Mouse (Mus musculus): ENCODE data around the gene Nusap1. TPM values are rescaled to one million over a fixed set of nuclear protein-coding genes. Genes with fewer than 3 reads are reported as not detected.

Nusap1 gene
- polyA plus RNA-seq (2014; fragmentation: Nextera tagmentation; extraction: Ambion mirVana): 76.5 and 88.3 TPM in 2 replicates

GRCm38 (mm10) chr2:119618199-119618982, at the start of gene Nusap1, which contains the start of gene Oip5:
Gene Nusap1, plus strand, starts transcription at chr2:119618298.
Gene Oip5, minus strand, starts transcription at chr2:119618469.
- Histone ChIP-seq H3K27me3 (replicated peaks; ENCODE audit: control insufficient read depth, insufficient read depth, low read length) (no peaks in the 10 kb centered on the region), H3K36me3 (ENCODE audit: control insufficient read depth, insufficient read depth, low read length) (0 out of 2 replicates have a peak, but pooled peaks cover 4% of the 10 kb centered on the region), H3K9me3 (ENCODE audit: control insufficient read depth, low read length) (no peaks in the 10 kb centered on the region), H3K9ac (ENCODE audit: low read depth, low read length) (peak within 1 kb of the TSS; percentile 93), H3K4me1 (replicated peaks; ENCODE audit: control insufficient read depth, insufficient read depth, low read length) (peaks cover 11% of the 10 kb centered on the region), H3K4me2 (peak within 1 kb of the TSS; percentile 75), H3K27ac (ENCODE audit: low read depth, low read length) (peak within 1 kb of the TSS; percentile 79), H3K4me3 (ENCODE audit: low read depth, low read length) (peak within 1 kb of the TSS; percentile 88)
- under 1% methylated on average over 55 of the region's 55 CpGs for WGBS
- DNase-seq (ENCODE audit: low spot score): peak; percentile 89
- ATAC-seq (replicated peaks; ENCODE audit: low FRiP score): peak; percentile 98

- no peaks in the 10 kb centered on the region for H3K27me3 ChIP-seq (replicated peaks; ENCODE audit: control insufficient read depth, insufficient read depth, low read length)
- DNase-seq (ENCODE audit: low spot score): no peak
Measured at GRCm38 (mm10) chr2:119572471-119572870, 45.6 kb upstream of the Nusap1 start.

GRCm38 (mm10) chr2:119581571-119581970, 36.5 kb upstream of the Nusap1 start:
- Histone ChIP-seq H3K9ac (ENCODE audit: low read depth, low read length) (no peak overlapping the region), H3K4me2 (no peak overlapping the region), H3K27me3 (replicated peaks; ENCODE audit: control insufficient read depth, insufficient read depth, low read length) (no peaks in the 10 kb centered on the region), H3K27ac (ENCODE audit: low read depth, low read length) (no peak overlapping the region), H3K4me3 (ENCODE audit: low read depth, low read length) (no peak overlapping the region), H3K9me3 (ENCODE audit: control insufficient read depth, low read length) (no peaks in the 10 kb centered on the region), H3K4me1 (replicated peaks; ENCODE audit: control insufficient read depth, insufficient read depth, low read length) (0 out of 2 replicates have a peak, but pooled peaks cover 2% of the 10 kb centered on the region), H3K36me3 (ENCODE audit: control insufficient read depth, insufficient read depth, low read length) (no peaks in the 10 kb centered on the region)
- WGBS: 83% methylated on average over 3 of the region's 3 CpGs
- DNase-seq (ENCODE audit: low spot score): no peak
- ATAC-seq (replicated peaks; ENCODE audit: low FRiP score): no peak

More at GRCm38 (mm10) chr2:119572471-119572870, 45.6 kb upstream of the Nusap1 start:
- Histone ChIP-seq H3K4me3 (ENCODE audit: low read depth, low read length) (no peak overlapping the region), H3K27ac (ENCODE audit: low read depth, low read length) (no peak overlapping the region), H3K36me3 (ENCODE audit: control insufficient read depth, insufficient read depth, low read length) (no peaks in the 10 kb centered on the region; the same call in 1 of the 2 replicates), H3K9ac (ENCODE audit: low read depth, low read length) (no peak overlapping the region), H3K9me3 (ENCODE audit: control insufficient read depth, low read length) (no peaks in the 10 kb centered on the region), H3K4me2 (no peak overlapping the region), H3K4me1 (replicated peaks; ENCODE audit: control insufficient read depth, insufficient read depth, low read length) (no peaks in the 10 kb centered on the region)
- WGBS: 84% methylated on average over 1 of the region's 1 CpGs
- ATAC-seq (replicated peaks; ENCODE audit: low FRiP score): no peak

- ATAC-seq (replicated peaks; ENCODE audit: low FRiP score): no peak
- Histone ChIP-seq H3K4me2 (no peak overlapping the region), H3K9ac (ENCODE audit: low read depth, low read length) (no peak overlapping the region), H3K9me3 (ENCODE audit: control insufficient read depth, low read length) (no peaks in the 10 kb centered on the region), H3K4me3 (ENCODE audit: low read depth, low read length) (no peak overlapping the region), H3K27me3 (replicated peaks; ENCODE audit: control insufficient read depth, insufficient read depth, low read length) (no peaks in the 10 kb centered on the region), H3K4me1 (replicated peaks; ENCODE audit: control insufficient read depth, insufficient read depth, low read length) (0 out of 2 replicates have a peak, but pooled peaks cover 2% of the 10 kb centered on the region), H3K36me3 (ENCODE audit: control insufficient read depth, insufficient read depth, low read length) (no peaks in the 10 kb centered on the region; the same call in 1 of the 2 replicates), H3K27ac (ENCODE audit: low read depth, low read length) (no peak overlapping the region)
- no peak for DNase-seq (ENCODE audit: low spot score)
- 40% methylated on average over 2 of the region's 2 CpGs for WGBS
Measured at GRCm38 (mm10) chr2:119583439-119583838, 34.7 kb upstream of the Nusap1 start.

- H3K4me1 ChIP-seq (replicated peaks; ENCODE audit: control insufficient read depth, insufficient read depth, low read length): 0 out of 2 replicates have a peak, but pooled peaks cover 2% of the 10 kb centered on the region
- no peaks in the 10 kb centered on the region for H3K27me3 ChIP-seq (replicated peaks; ENCODE audit: control insufficient read depth, insufficient read depth, low read length)
- 65% methylated on average over 8 of the region's 8 CpGs for WGBS
- DNase-seq (ENCODE audit: low spot score): no peak
- no peak overlapping the region for H3K9ac ChIP-seq (ENCODE audit: low read depth, low read length)
- H3K9me3 ChIP-seq (ENCODE audit: control insufficient read depth, low read length): no peaks in the 10 kb centered on the region
- no peak overlapping the region for H3K27ac ChIP-seq (ENCODE audit: low read depth, low read length)
- H3K4me2 ChIP-seq: no peak overlapping the region
- H3K4me3 ChIP-seq (ENCODE audit: low read depth, low read length): no peak overlapping the region
- no peaks in the 10 kb centered on the region; the same call in 1 of the 2 replicates for H3K36me3 ChIP-seq (ENCODE audit: control insufficient read depth, insufficient read depth, low read length)
- no peak for ATAC-seq (replicated peaks; ENCODE audit: low FRiP score)
Measured at GRCm38 (mm10) chr2:119584282-119584681, 33.8 kb upstream of the Nusap1 start.

- H3K9ac ChIP-seq (ENCODE audit: low read depth, low read length): no peak overlapping the region
- H3K4me1 ChIP-seq (replicated peaks; ENCODE audit: control insufficient read depth, insufficient read depth, low read length): 0 out of 2 replicates have a peak, but pooled peaks cover 2% of the 10 kb centered on the region
- H3K9me3 ChIP-seq (ENCODE audit: control insufficient read depth, low read length): no peaks in the 10 kb centered on the region
- no peak overlapping the region for H3K27ac ChIP-seq (ENCODE audit: low read depth, low read length)
- no peaks in the 10 kb centered on the region for H3K27me3 ChIP-seq (replicated peaks; ENCODE audit: control insufficient read depth, insufficient read depth, low read length)
- H3K4me3 ChIP-seq (ENCODE audit: low read depth, low read length): no peak overlapping the region
- H3K36me3 ChIP-seq (ENCODE audit: control insufficient read depth, insufficient read depth, low read length): no peaks in the 10 kb centered on the region; the same call in 1 of the 2 replicates
- no peak overlapping the region for H3K4me2 ChIP-seq
- DNase-seq (ENCODE audit: low spot score) (peak; percentile 42), ATAC-seq (replicated peaks; ENCODE audit: low FRiP score) (peak; percentile 56; the same call in 1 of the 2 replicates)
- WGBS: 11% methylated on average over 4 of the region's 4 CpGs
Measured at GRCm38 (mm10) chr2:119587383-119587782, 30.7 kb upstream of the Nusap1 start.

GRCm38 (mm10) chr2:119591247-119591646, 26.9 kb upstream of the Nusap1 start:
- no peak overlapping the region for H3K9ac ChIP-seq (ENCODE audit: low read depth, low read length)

GRCm38 (mm10) chr2:119593765-119594112, 24.4 kb upstream of the Nusap1 start:
- Histone ChIP-seq H3K36me3 (ENCODE audit: control insufficient read depth, insufficient read depth, low read length) (peaks cover 11% of the 10 kb centered on the region), H3K9ac (ENCODE audit: low read depth, low read length) (peak overlapping the region; percentile 100), H3K4me2 (peak overlapping the region; percentile 84), H3K4me1 (replicated peaks; ENCODE audit: control insufficient read depth, insufficient read depth, low read length) (peaks cover 12% of the 10 kb centered on the region), H3K27ac (ENCODE audit: low read depth, low read length) (peak overlapping the region; percentile 79), H3K4me3 (ENCODE audit: low read depth, low read length) (peak overlapping the region; percentile 95), H3K9me3 (ENCODE audit: control insufficient read depth, low read length) (no peaks in the 10 kb centered on the region), H3K27me3 (replicated peaks; ENCODE audit: control insufficient read depth, insufficient read depth, low read length) (no peaks in the 10 kb centered on the region)
- ATAC-seq (replicated peaks; ENCODE audit: low FRiP score): peak; percentile 19; the same call in 1 of the 2 replicates
- 12% methylated on average over 7 of the region's 7 CpGs for WGBS
- no peak for DNase-seq (ENCODE audit: low spot score)

More at GRCm38 (mm10) chr2:119591247-119591646, 26.9 kb upstream of the Nusap1 start:
- no peaks in the 10 kb centered on the region for H3K27me3 ChIP-seq (replicated peaks; ENCODE audit: control insufficient read depth, insufficient read depth, low read length)
- WGBS: 84% methylated on average over 3 of the region's 3 CpGs
- no peaks in the 10 kb centered on the region for H3K9me3 ChIP-seq (ENCODE audit: control insufficient read depth, low read length)
- no peak for ATAC-seq (replicated peaks; ENCODE audit: low FRiP score)
- H3K4me1 ChIP-seq (replicated peaks; ENCODE audit: control insufficient read depth, insufficient read depth, low read length): peaks cover 7% of the 10 kb centered on the region
- H3K36me3 ChIP-seq (ENCODE audit: control insufficient read depth, insufficient read depth, low read length): peaks cover under 1% of the 10 kb centered on the region; the same call in 1 of the 2 replicates
- no peak overlapping the region for H3K4me2 ChIP-seq
- no peak overlapping the region for H3K4me3 ChIP-seq (ENCODE audit: low read depth, low read length)
- H3K27ac ChIP-seq (ENCODE audit: low read depth, low read length): no peak overlapping the region
- DNase-seq (ENCODE audit: low spot score): no peak

All from liver, embryonic 11.5 days (tissue).